Mouse (Mus musculus) gastrocnemius, adult 8-10 months (tissue): ENCODE measurements around the gene Ppp1r3e. TPM values are rescaled to one million over a fixed set of nuclear protein-coding genes. Genes with fewer than 3 reads are reported as not detected.

Source experiments
- DNase-seq, 2 experiments: peaks; one replicate each; pipeline ENCODE4 v3.0.0; 2022; ENCODE audit warnings: low spot score in 2 of 2
- total RNA-seq, 4 experiments: library from RNA; stranded (reverse); gene quantifications; 2 replicates each; pipeline ENCODE4 v1.2.4; 2022

The Ppp1r3e gene
- total RNA-seq, result 1 to 10 TPM; 3.6 to 5.3 (median 4.0) TPM

- DNase-seq, result peak; percentile 46 to 62
Measured at GRCm38 (mm10) chr14:54877048-54877715, at the start of gene Ppp1r3e. Ppp1r3e (minus strand) TSS chr14:54877550.

DNA sequence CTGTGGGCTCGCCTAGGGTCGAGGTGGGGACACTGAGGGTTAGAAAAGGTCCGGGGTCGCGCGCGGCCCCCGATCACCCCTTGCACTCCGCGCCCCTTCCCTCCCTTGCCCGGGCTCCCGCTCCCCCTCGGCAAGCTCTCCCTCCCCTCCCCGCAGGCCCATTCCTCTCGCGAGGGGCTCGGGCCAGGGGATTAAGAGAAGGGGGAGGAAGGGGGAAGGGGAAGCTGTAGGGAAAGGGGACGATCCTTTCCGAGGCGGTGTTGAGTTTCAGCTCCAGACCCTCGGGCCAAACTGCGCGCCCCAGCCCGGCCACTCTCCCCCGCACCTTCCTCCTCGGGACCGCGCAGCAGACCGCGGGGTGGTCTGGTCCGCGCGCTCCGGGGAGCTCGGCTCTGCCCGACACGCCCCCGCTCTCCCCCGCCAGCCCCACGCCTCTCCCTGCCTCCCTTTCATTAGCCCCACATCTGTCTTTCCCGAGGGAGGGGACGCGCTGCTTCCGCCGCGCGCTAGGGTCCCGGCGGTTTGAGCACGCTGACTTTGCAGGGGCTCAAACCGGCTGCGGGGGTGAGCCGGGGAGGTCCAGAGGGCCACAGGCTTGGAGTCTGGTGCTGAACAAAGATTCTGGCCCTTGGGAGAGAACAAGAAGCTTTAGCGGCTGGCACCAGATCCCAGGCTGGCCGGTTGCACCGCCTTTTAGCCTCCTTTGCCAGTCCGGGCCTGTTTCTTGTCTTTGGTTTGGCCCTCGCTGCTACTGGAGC is 49.2 kb upstream of the Ppp1r3e start:
- DNase-seq, result peak; percentile 16 to 36

GRCm38 (mm10) chr14:54925349-54926342 is 48.3 kb upstream of the Ppp1r3e start, which contains the start of gene Efs:
Efs (minus strand) TSS chr14:54926126.
- peak; percentile 42 to 58 for DNase-seq

GRCm38 (mm10) chr14:54924641-54925348 is 47.4 kb upstream of the Ppp1r3e start:
- DNase-seq, result peak; percentile 32 to 44

DNA sequence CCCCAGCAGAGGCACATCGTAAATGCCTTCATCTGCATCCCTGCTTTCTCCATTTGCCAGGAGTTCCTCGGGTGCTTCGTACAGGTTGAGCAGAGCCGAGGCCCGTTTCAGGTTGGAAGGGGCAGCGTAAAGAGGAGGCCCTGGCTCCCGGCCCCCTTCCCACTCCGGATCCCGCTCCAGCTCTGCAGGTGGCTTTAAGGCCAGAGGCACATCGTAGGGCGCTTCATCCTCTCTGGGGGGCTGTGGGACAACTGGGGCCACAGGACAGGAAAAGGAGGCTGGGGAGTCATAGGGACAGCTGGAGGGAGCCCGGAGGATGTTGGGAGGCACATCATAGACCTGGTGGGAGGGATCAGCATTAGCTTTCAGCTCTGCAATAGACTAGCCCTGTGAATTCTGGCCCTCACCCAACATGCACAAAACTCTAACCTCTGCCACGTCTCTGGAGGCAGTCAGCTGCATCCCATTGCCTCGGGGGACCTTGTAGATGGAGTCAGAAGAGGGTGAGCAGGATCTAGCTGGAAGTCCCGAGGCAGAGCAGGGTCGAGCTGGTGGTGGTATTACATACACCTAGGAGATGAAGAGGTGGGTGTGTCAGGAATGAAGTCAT is 42.8 kb upstream of the Ppp1r3e start:
- no peak for DNase-seq

GRCm38 (mm10) chr14:54913343-54913742 is 36.0 kb upstream of the Ppp1r3e start:
- DNase-seq, result no peak

GRCm38 (mm10) chr14:54912886-54913285 is 35.5 kb upstream of the Ppp1r3e start, which contains the start of gene Slc22a17:
Slc22a17 (minus strand) TSS chr14:54913132.
- DNase-seq, result peak in 1 of 2 experiments; percentile 28

DNA sequence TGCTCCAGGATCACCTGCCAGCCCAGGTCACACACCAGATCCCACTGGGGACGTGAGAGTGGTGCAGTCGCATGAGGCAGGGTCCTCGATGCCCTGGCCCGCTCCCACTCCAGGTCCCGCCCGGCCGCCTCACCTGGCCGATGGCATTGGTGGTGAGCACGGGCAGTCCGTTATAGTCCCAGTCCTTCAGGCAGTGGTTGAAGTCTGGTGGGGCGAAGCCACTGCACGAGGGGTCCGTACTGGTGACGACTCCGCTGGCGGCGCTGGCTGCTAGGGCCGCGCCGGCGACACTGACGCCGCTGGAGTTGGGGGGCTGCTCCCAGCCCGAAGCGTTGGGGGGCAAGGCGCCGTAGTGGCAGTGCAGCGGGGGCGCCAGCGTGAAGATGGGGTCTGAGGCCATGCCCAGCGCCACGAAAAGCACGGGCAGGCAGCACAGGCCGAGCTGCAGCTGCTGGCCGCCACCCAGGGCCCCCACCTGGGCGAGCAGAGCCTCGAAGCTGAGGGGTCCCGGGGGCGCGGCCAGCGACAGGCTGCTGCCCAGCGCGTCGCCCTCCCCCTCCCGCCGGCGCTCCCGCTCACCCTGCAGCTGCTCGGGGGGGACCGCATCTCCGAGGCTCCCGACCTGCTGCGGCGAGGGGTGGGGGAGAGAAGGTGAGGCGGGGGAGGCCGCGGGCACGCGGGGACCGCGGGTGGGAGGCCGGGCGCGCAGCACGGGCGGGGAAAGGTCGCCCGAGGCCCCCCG is 34.9 kb upstream of the Ppp1r3e start:
- no peak for DNase-seq

DNA sequence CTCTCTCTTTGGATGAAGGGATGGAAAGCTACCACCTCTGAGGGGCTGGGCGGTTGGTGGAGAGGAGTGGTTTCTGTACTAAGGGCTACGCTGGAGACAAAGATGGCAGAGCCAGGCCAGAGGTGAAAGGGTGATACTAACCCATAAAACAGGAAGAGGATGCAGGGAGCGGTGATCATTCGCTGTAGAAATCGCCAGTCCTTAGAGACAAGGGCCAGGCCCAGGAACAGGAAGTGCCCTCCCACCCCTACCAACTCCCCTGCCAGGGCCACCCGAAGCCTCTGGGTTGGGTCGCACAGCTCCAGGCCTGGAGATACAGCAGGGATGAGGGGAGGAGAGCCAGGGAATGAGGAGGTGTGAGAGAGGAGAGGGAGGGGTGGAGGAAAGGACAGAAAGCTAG is 31.3 kb upstream of the Ppp1r3e start:
- DNase-seq, result no peak

GRCm38 (mm10) chr14:54903641-54904040 is 26.3 kb upstream of the Ppp1r3e start:
- no peak for DNase-seq

DNA sequence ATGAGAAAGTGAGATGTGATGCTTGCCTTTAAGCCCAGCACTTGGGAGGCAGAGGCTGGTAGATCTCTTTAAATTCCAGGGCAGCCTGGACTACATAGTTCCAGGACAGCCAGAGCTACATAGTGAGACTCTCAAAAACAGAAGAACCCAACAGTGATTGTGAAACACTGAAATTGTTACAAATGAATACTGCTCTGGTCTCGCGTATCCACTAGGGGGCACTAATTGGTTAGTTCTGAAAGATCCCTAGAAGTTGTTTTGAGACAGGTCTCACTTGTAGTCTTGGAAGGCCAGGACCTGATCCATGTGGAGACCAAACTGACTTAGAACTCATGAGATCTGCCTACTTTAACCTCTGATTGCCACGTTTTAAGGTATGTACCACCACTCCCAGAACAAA is 23.0 kb upstream of the Ppp1r3e start:
- peak in 1 of 2 experiments; percentile 39 for DNase-seq

- DNase-seq, result no peak
Measured at GRCm38 (mm10) chr14:54897445-54897844, 20.1 kb upstream of the Ppp1r3e start.

GRCm38 (mm10) chr14:54894296-54895151 is 17.2 kb upstream of the Ppp1r3e start:
- peak; percentile 48 for DNase-seq

DNA sequence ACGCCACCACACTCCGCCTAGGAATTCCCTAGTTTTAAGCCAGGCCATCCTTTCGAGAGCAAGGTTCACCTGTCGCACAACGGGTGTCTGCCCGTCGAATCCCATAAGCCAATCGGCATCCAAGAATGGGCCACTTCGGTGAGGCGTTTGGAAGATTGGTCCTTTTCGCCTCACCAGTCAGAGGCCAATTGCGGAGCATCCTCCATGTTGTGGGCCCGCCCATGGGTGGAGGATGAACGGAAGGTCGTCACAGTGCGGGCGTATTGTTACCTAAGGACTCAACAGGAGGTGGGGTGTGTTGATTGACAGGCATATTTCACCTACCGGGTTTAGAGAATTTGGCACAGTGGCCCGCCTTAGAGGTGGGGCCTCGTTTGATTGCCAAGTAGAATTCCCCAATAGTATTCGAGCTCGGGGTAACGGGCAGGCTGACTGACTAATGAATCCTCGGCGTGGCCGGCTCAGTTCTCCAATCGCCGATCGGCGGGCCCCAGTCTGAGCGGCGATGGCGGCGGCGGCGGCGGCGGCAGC is 16.4 kb upstream of the Ppp1r3e start:
- DNase-seq, result peak; percentile 97 to 98

GRCm38 (mm10) chr14:54892200-54892599 is 14.8 kb upstream of the Ppp1r3e start, which contains the start of gene Pabpn1:
Pabpn1 (plus strand) TSS chr14:54892500.
- no peak for DNase-seq

GRCm38 (mm10) chr14:54885309-54885708 is 8.0 kb upstream of the Ppp1r3e start:
- DNase-seq, result no peak

- no peak for DNase-seq
Measured at GRCm38 (mm10) chr14:54884022-54884712, 6.8 kb upstream of the Ppp1r3e start.
